Mouse (Mus musculus) C2C12 (cell line): Measurements from ENCODE around the gene Mfsd4b5. TPM values are rescaled to one million over a fixed set of nuclear protein-coding genes. Genes with fewer than 3 reads are reported as not detected.
A peak's percentile ranks its signal among the peaks of the same experiment; 100 is the strongest.
"Not testable (repeated sequence)": the region's sequence is repeated elsewhere in the genome, so short reads cannot be mapped to it uniquely, and the experiment has no call there.

Experiments
- H3K27me3 ChIP-seq: one replicate; pipeline ENCODE4 v1.6.1; 2011; ENCODE audit not compliant: control insufficient read depth, insufficient read depth, insufficient read length
- H3K36me3 ChIP-seq: one replicate; pipeline ENCODE4 v1.6.1; 2011; ENCODE audit not compliant: control insufficient read depth, insufficient read depth
- H3K4me3 ChIP-seq: one replicate; pipeline ENCODE4 v1.5.1; 2011; ENCODE audit warnings: mild to moderate bottlenecking, control low read depth; ENCODE audit not compliant: poor library complexity, insufficient read depth, severe bottlenecking
- H3K79me2 ChIP-seq: one replicate; pipeline ENCODE4 v1.6.1; 2011; ENCODE audit not compliant: control insufficient read depth, insufficient read depth
- H3K79me3 ChIP-seq: one replicate; pipeline ENCODE4 v1.6.1; 2011; ENCODE audit warnings: low read depth, control low read depth
- H3ac ChIP-seq: one replicate; pipeline ENCODE3; 2011; ENCODE audit warnings: low read depth; ENCODE audit not compliant: control insufficient read depth, insufficient read length
- CEBPB ChIP-seq: IDR thresholded peaks from one replicate; pipeline ENCODE4 v1.6.1; 2011; ENCODE audit warnings: low read depth, mild to moderate bottlenecking, control low read depth, moderate library complexity
- CTCF ChIP-seq: IDR thresholded peaks from one replicate; pipeline ENCODE4 v1.5.1; 2011; ENCODE audit not compliant: control insufficient read depth, insufficient read depth, insufficient read length
- FOSL1 ChIP-seq: IDR thresholded peaks from one replicate; pipeline ENCODE4 v1.8.0; 2011; ENCODE audit warnings: mild to moderate bottlenecking, low read length; ENCODE audit not compliant: poor library complexity, insufficient read depth, severe bottlenecking
- MAX ChIP-seq: IDR thresholded peaks from one replicate; pipeline ENCODE4 v1.6.1; 2011; ENCODE audit warnings: mild to moderate bottlenecking, control low read depth
- MYOD1 ChIP-seq: IDR thresholded peaks from one replicate; pipeline ENCODE4 v1.6.1; 2011; ENCODE audit warnings: low read depth; ENCODE audit not compliant: control insufficient read depth, insufficient read length
- MYOG ChIP-seq: IDR thresholded peaks from one replicate; pipeline ENCODE4 v1.6.1; 2011; ENCODE audit not compliant: control insufficient read depth, insufficient read length; ENCODE audit errors: extremely low read depth
- USF1 ChIP-seq: IDR thresholded peaks from one replicate; pipeline ENCODE4 v1.6.1; 2011; ENCODE audit warnings: low read depth, mild to moderate bottlenecking, control low read depth, moderate library complexity
- polyA plus RNA-seq: library from polyadenylated mRNA; unstranded; fragments of >200 nt; fragmentation: generic; extraction: Trizol; gene quantifications from one replicate; pipeline ENCODE4 v1.2.1, GENCODE M21; 2012; ENCODE audit warnings: missing spikeins

Mfsd4b5 gene
- polyA plus RNA-seq, 1 experiment = 0.01 TPM

GRCm38 (mm10) chr10:39955163-39955562 lies 31.3 kb downstream of the Mfsd4b5 start:
- Histone ChIP-seq H3K36me3 (no peaks in the 10 kb centered on the region), H3K4me3 (no peak overlapping the region), H3ac (no peak overlapping the region), H3K27me3 (no peaks in the 10 kb centered on the region), H3K79me2 (no peaks in the 10 kb centered on the region), H3K79me3 (no peaks in the 10 kb centered on the region)
- TF ChIP-seq CTCF = no peak
- no peak for TF ChIP-seq MAX
- no peak for TF ChIP-seq MYOD1
- TF ChIP-seq USF1 = no peak
- TF ChIP-seq FOSL1 = no peak
- TF ChIP-seq MYOG = no peak
- TF ChIP-seq CEBPB = no peak

GRCm38 (mm10) chr10:39949377-39949954 lies 37.0 kb downstream of the Mfsd4b5 start:
- H3K79me3 ChIP-seq = no peaks in the 10 kb centered on the region
- no peak overlapping the region for H3ac ChIP-seq
- no peak for TF ChIP-seq MYOG
- no peak for TF ChIP-seq FOSL1
- no peak for TF ChIP-seq CEBPB
- no peak for TF ChIP-seq USF1
- TF ChIP-seq MAX = no peak
- TF ChIP-seq CTCF = no peak
- TF ChIP-seq MYOD1 = no peak
- H3K4me3 ChIP-seq = no peak overlapping the region
- H3K79me2 ChIP-seq = no peaks in the 10 kb centered on the region
- no peaks in the 10 kb centered on the region for H3K36me3 ChIP-seq
- no peaks in the 10 kb centered on the region for H3K27me3 ChIP-seq

- not testable (repeated sequence) for H3K79me2 ChIP-seq, H3K36me3 ChIP-seq, H3K27me3 ChIP-seq, H3ac ChIP-seq, H3K4me3 ChIP-seq, H3K79me3 ChIP-seq
- peak; percentile 69 for TF ChIP-seq CEBPB
These were observed 39.3 kb downstream of the Mfsd4b5 start for GRCm38 (mm10) chr10:39947195-39947594.

- Histone ChIP-seq H3K79me3 (no peaks in the 10 kb centered on the region), H3K4me3 (no peak overlapping the region), H3K79me2 (no peaks in the 10 kb centered on the region), H3K36me3 (no peaks in the 10 kb centered on the region), H3ac (no peak overlapping the region), H3K27me3 (no peaks in the 10 kb centered on the region)
- TF ChIP-seq MYOD1 = no peak
- TF ChIP-seq CEBPB = no peak
- TF ChIP-seq USF1 = no peak
- no peak for TF ChIP-seq FOSL1
- no peak for TF ChIP-seq CTCF
- no peak for TF ChIP-seq MAX
- no peak for TF ChIP-seq MYOG
These were observed 49.9 kb downstream of the Mfsd4b5 start for GRCm38 (mm10) chr10:39936553-39936952.

GRCm38 (mm10) chr10:39926616-39927139 lies 59.8 kb downstream of the Mfsd4b5 start, which contains the start of gene Mfsd4b2:
Gene Mfsd4b2 (minus strand): TSS chr10:39926923.
- Histone ChIP-seq H3K27me3 (peaks cover 9% of the 10 kb centered on the region), H3K79me3 (no peaks in the 10 kb centered on the region), H3K79me2 (no peaks in the 10 kb centered on the region), H3K4me3 (no peak within 1 kb of the TSS), H3ac (no peak within 1 kb of the TSS), H3K36me3 (no peaks in the 10 kb centered on the region)
- TF ChIP-seq USF1 (no peak), MYOG (no peak), FOSL1 (no peak), MYOD1 (no peak), CEBPB (no peak), MAX (no peak), CTCF (no peak)

- not testable (repeated sequence) for H3ac ChIP-seq, H3K36me3 ChIP-seq
These were observed 61.9 kb downstream of the Mfsd4b5 start for GRCm38 (mm10) chr10:39924556-39924955.

More at GRCm38 (mm10) chr10:39924556-39924955, 61.9 kb downstream of the Mfsd4b5 start:
- not testable (repeated sequence) for H3K4me3 ChIP-seq, H3K79me2 ChIP-seq, H3K27me3 ChIP-seq, H3K79me3 ChIP-seq
